Mouse (Mus musculus) naive thymus-derived CD4-positive, alpha-beta T cell, adult 2 months (primary cell): Measurements from ENCODE around the gene Ipo11.

Experiments
- DNase-seq: peaks from one replicate; pipeline ENCODE4 v3.0.0-alpha.2; 2011; ENCODE audit warnings: low read depth

Gene Ipo11

DNA sequence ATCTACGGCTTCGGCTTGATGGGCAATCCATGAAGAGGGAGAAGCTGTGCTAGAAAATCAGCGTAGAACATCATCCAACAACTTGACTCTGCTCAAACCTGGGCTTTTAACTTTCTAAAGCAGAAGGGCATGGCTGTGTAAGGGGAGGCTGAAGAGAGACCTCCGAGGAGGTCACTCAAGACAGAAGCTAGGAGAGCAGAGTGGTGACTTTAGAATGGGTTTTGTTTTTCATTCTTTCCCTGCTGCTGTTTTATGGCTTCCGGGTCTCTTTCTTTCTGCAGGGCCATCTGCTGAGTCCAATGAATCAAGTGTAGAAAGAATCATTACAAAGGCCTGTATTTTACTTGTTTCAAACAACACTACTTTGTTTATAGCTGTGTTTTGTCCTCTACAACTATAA lies 119.7 kb downstream of the Ipo11 start:
- DNase-seq = no peak

DNA sequence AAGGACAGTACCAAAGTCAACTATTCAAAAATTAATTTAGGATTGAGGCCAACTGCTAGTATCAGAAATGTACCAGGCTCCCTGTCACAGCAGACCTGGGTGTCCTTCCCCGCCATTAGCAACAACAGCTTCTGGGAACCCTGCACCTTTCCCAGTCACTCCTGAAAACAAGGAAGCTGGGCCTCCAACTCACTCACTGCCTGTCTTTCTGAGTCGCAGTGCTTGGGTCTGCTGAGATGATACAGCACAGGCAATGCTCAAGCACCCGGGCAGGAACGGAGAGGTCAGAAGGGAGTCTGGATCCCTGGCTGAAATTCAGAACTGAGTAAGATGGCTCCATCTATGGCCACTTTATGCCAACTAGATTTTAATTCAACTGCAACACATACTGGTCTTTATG lies 123.2 kb downstream of the Ipo11 start:
- no peak for DNase-seq

DNA sequence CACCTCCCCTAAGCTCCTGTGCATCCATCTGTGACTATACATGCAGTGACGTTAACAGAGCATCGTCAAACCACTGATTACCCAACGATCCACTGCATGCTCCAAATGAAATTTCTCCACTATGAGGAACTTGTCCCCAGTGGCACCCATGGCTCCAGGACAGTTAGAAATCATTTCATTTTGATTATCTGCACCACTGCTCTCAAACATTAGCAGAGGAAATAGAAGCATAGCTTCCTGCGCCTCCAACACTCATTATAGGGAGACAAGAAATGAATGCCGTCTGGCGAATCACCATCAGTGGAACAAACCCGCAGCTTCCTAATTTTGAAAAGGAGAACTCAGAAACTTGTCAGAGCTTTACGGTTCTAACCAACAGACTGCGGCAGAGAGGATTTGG lies 123.7 kb downstream of the Ipo11 start:
- DNase-seq = no peak

GRCm38 (mm10) chr13:106810156-106810555 lies 126.6 kb downstream of the Ipo11 start:
- DNase-seq = no peak

- no peak for DNase-seq
These were observed 127.9 kb downstream of the Ipo11 start for GRCm38 (mm10) chr13:106808821-106809220.

- no peak for DNase-seq
These were observed 128.4 kb downstream of the Ipo11 start for GRCm38 (mm10) chr13:106808315-106808714.

- no peak for DNase-seq
These were observed 129.5 kb downstream of the Ipo11 start for GRCm38 (mm10) chr13:106807303-106807702.

DNA sequence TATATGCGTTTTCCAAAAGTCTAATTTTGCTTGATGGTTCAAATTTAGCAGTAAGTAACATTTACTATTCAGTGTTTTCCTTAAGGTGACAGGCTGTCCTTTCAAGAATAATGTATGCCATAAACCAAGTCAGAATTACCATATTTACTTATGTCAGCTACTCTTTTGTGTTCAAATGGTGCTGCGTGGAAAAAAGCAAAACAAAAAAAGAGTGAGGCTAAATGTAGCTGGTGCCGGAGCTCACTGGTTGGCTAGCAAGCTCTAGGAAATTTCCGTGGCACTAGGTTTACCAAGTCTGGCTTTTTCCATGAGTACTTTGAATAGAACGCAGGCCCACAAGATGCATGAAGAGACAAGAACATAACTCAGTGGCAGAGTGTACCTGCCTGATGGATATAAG lies 131.6 kb downstream of the Ipo11 start:
- no peak for DNase-seq

DNA sequence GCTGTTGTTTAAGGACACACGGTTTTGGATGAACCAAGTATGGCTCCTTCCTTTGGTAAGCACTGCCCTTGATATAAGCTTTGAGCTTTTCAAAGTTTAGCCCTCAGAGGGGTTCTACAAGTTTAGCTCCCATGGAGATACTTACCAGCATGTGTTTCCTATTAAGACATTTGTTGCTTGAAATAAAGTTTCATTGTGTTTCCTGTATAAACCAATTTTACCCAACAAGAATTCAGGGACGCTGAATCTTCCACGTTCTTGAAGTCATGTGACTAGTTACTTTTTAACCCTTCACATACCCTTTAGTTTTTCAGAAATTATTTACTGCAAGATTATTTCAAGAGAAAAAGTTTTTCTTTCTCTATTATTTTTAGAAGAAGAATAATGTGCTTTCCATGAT lies 138.7 kb downstream of the Ipo11 start:
- DNase-seq = no peak

DNA sequence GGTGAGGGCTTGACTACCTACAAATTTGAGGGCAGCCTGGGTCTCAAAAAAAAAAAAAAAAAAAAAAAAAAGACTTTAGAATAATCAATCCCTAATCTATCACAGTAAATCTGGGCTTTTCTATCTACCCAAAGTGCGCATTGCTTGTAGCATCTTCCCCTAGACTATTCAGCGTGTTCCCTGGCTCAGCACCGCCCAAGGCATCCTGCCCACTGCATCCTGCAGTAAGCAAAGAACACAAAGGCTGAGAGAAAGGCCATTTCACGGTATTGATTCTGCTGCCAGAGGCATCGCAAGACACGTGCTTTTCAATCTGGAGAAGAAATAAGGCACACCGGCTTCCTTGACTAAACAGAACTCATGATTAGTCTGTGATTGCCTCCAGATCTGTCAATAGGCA lies 147.9 kb downstream of the Ipo11 start:
- DNase-seq = no peak

- no peak for DNase-seq
These were observed 168.0 kb downstream of the Ipo11 start for GRCm38 (mm10) chr13:106768807-106769206.

DNA sequence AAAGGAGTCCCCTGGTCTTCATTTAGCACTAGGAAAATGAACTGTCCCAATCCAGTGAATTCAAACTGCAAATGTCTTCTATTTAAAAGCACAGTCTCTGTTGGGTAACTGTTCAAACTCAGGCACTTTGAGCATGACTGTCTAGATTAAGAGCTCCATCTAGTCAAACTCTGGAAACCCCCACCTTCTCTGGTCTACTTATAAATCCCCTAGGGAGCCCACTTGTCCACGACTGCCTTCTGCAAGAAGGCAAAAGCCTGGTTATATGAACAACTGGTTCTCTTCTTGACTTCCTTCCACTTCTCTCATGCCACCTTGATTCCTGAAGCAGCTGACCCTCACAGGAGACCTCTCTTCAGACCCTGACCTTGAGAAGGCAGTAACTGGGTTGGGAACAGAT lies 174.1 kb downstream of the Ipo11 start:
- DNase-seq = no peak

- DNase-seq = no peak
These were observed 175.1 kb downstream of the Ipo11 start for GRCm38 (mm10) chr13:106761661-106762060.

DNA sequence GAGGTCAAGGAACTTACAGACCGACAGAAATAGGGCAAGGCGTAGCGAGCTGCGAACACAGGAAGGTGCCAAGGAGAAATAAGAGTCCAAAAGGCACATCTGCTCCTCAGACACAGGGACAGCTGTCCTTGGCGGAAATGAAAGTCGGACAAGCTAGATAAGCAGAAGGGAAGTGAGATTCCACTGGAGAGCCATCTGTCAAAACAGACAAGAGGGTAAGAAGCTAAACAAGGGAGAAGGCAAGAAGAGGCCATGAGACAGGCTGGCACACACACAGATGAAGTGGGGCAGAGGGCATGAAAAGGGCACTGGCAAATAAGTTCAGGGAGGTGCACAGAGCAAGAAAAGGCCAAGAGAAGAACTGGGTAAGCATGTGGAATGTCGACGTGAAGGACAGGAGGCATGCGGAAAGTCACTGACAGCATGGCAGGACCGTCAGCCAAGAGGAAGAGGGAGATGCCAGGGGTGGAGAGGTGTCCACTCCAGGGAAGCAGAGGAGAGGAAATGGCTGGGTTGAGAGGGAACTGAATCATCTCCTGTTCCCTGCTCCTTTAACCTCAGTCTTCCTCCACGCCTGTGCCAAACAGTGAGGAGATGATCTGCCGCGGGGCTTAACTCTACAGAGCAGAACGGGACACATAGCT lies 176.4 kb downstream of the Ipo11 start:
- no peak for DNase-seq

DNA sequence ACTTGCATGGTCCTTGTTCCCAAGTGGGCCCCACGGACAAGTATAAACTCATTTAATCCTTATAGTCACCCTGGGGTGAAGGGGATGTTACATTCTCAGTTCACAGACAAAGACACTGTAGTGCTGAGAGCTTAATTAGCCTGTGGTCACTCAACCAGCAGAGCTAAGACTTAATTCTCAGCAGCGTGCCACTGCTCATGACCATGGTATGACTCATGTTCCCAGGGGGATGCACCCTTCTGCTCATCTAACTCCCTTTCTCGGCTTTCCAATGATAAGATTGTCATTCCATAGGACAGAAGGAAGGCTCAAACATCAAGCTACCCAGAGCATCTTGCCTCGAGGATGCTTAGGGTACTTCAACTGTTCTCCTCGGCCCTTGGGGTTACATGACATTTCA lies 180.9 kb downstream of the Ipo11 start:
- DNase-seq = no peak

DNA sequence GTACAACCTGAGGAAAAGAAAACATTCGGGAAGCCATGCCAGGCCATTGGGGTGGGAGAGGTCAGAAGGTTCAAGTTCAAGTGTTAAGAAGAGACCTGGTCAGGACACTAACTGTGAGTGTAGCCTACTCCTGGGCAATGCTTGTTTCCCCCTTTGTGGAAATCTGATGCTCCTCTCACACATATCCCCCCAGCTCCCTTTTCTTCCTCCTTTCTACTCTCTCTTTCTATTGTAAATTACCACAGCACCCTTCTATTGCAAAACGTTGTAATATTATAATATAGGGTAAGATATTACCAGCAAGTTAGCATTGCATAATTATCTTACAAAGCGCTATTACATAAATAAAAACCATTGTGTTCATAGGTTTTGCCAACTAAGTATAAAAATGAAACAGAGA lies 182.5 kb downstream of the Ipo11 start:
- DNase-seq = no peak

DNA sequence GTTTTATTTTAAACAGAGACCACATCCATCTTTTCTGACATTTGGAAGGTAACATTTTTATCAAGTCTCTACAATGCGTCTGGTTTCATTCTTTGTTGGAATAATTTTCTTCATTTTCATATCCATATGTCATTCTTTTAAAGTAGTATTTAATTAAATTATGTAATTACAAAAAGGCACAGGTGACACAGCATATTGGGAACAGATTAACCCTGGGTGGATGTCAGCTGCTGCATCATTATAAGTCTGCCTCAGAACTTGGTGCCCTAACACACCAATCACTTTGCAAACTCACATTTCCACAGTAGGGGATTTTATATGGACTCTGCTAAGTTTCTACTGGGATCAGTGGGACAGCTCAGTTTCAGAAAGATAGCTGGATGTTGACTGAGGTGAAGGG lies 184.8 kb downstream of the Ipo11 start:
- DNase-seq = no peak

- no peak for DNase-seq
These were observed 189.9 kb downstream of the Ipo11 start for GRCm38 (mm10) chr13:106746823-106747222.

GRCm38 (mm10) chr13:106745201-106745600 lies 191.6 kb downstream of the Ipo11 start:
- DNase-seq = no peak
